Mouse (Mus musculus): ENCODE measurements around the gene Olfr558. TPM values are rescaled to one million over a fixed set of nuclear protein-coding genes. Genes with fewer than 3 reads are reported as not detected.

Olfr558 gene
- polyA plus RNA-seq, 1 experiment from 2014 or later: 0.12 TPM

DNA sequence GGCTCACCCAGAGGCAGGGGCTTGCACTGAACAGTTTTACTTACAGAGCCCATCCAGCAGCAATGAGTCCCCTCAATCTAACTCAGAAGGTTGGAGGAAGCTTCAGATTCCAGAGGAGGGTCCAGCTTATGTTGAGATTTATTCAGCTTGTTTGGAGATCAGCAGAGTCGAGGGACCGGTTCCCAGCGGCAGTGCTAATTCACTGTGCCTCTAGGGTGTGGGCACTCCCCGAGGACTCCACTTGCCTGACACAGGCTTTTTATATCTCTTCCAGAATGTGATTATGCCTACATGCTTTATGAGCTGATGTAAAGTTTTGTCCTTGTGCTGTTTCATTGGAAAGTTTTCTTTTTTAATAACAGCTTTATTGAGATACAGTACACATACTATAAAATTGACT is 57.3 kb downstream of the Olfr558 start, which contains the start of the genes Olfr560 and Olfr78:
Gene Olfr560 (minus strand): TSS at position 101 of the 400 bp plus-strand sequence.
Gene Olfr78 (minus strand): TSS at position 206 of the 400 bp plus-strand sequence.
- H3K4me2 ChIP-seq: no peak within 1 kb of the TSS
- no peaks in the 10 kb centered on the region for H3K4me1 ChIP-seq (ENCODE audit: insufficient read depth)
- H3K27ac ChIP-seq (ENCODE audit: low read depth): no peak within 1 kb of the TSS
- no peak within 1 kb of the TSS for H3K9ac ChIP-seq
- no peaks in the 10 kb centered on the region for H3K27me3 ChIP-seq (ENCODE audit: insufficient read depth, low read length)
- H3K36me3 ChIP-seq (ENCODE audit: insufficient read depth): no peaks in the 10 kb centered on the region
- WGBS: 68% methylated on average over 4 of the region's 4 CpGs
- no peak for TF ChIP-seq CTCF (IDR thresholded peaks at IDR 0.05; ENCODE audit: low read depth)
- no peak for ATAC-seq (ENCODE audit: insufficient read depth)
- no peak within 1 kb of the TSS for H3K4me3 ChIP-seq (ENCODE audit: low read depth, low read length)
- no peak for DNase-seq
- H3K9me3 ChIP-seq (ENCODE audit: low read depth, low read length): no peaks in the 10 kb centered on the region

Other genes starting within 250 kb of the Olfr558 start
- 0.37 and 0.45 TPM in 2 replicates for gene Olfr543, start 220.5 kb upstream of the Olfr558 start, polyA plus RNA-seq (2014; fragmentation: Nextera tagmentation; extraction: Ambion mirVana)
- 0.11 TPM in 2 replicates for gene Olfr544, start 213.9 kb upstream of the Olfr558 start, polyA plus RNA-seq (2014; fragmentation: Nextera tagmentation; extraction: Ambion mirVana)
- gene Olfr545, start 202.6 kb upstream of the Olfr558 start, polyA plus RNA-seq (2014; fragmentation: Nextera tagmentation; extraction: Ambion mirVana): not detected in 2 replicates
- not detected in 2 replicates for gene Olfr547, start 167.5 kb upstream of the Olfr558 start, polyA plus RNA-seq (2014; fragmentation: Nextera tagmentation; extraction: Ambion mirVana)
- not detected in 2 replicates for gene Olfr548-ps1, start 161.3 kb upstream of the Olfr558 start, polyA plus RNA-seq (2014; fragmentation: Nextera tagmentation; extraction: Ambion mirVana)
- not detected in 2 replicates for gene Olfr549, start 152.3 kb upstream of the Olfr558 start, polyA plus RNA-seq (2014; fragmentation: Nextera tagmentation; extraction: Ambion mirVana)
- 0.36 and 0.62 TPM in 2 replicates for gene Trim21, start 136.7 kb upstream of the Olfr558 start, polyA plus RNA-seq (2014; fragmentation: Nextera tagmentation; extraction: Ambion mirVana)
- gene Olfr550, start 130.8 kb upstream of the Olfr558 start, polyA plus RNA-seq (2014; fragmentation: Nextera tagmentation; extraction: Ambion mirVana): not detected in 2 replicates
- gene Olfr551, start 110.3 kb upstream of the Olfr558 start, polyA plus RNA-seq (2014; fragmentation: Nextera tagmentation; extraction: Ambion mirVana): not detected in 2 replicates
- not detected in 2 replicates for gene Olfr552, start 104.4 kb upstream of the Olfr558 start, polyA plus RNA-seq (2014; fragmentation: Nextera tagmentation; extraction: Ambion mirVana)
- gene Olfr553, start 84.0 kb upstream of the Olfr558 start, polyA plus RNA-seq (2014; fragmentation: Nextera tagmentation; extraction: Ambion mirVana): not detected in 2 replicates
- gene Olfr554, start 63.8 kb upstream of the Olfr558 start, polyA plus RNA-seq (2014; fragmentation: Nextera tagmentation; extraction: Ambion mirVana): not detected in 2 replicates
- gene Olfr555, start 43.4 kb upstream of the Olfr558 start, polyA plus RNA-seq (2014; fragmentation: Nextera tagmentation; extraction: Ambion mirVana): not detected in 2 replicates
- gene Olfr556, start 37.3 kb upstream of the Olfr558 start, polyA plus RNA-seq (2014; fragmentation: Nextera tagmentation; extraction: Ambion mirVana): not detected in 2 replicates
- 13.7 and 16.1 TPM in 2 replicates for gene Trim68, start 14.9 kb upstream of the Olfr558 start, polyA plus RNA-seq (2014; fragmentation: Nextera tagmentation; extraction: Ambion mirVana)
- not detected in 2 replicates for gene Olfr557, start 6.3 kb upstream of the Olfr558 start, polyA plus RNA-seq (2014; fragmentation: Nextera tagmentation; extraction: Ambion mirVana)
- gene Olfr33, start 16.9 kb downstream of the Olfr558 start, polyA plus RNA-seq (2014; fragmentation: Nextera tagmentation; extraction: Ambion mirVana): not detected in 2 replicates
- not detected in 2 replicates for gene Olfr559, start 25.3 kb downstream of the Olfr558 start, polyA plus RNA-seq (2014; fragmentation: Nextera tagmentation; extraction: Ambion mirVana)
- gene Olfr560, start 57.2 kb downstream of the Olfr558 start, polyA plus RNA-seq (2014; fragmentation: Nextera tagmentation; extraction: Ambion mirVana): not detected in 2 replicates
- 0.09 and 0.12 TPM in 2 replicates for gene Olfr78, start 57.3 kb downstream of the Olfr558 start, polyA plus RNA-seq (2014; fragmentation: Nextera tagmentation; extraction: Ambion mirVana)
- not detected in 2 replicates for gene Olfr561, start 69.0 kb downstream of the Olfr558 start, polyA plus RNA-seq (2014; fragmentation: Nextera tagmentation; extraction: Ambion mirVana)
- not detected in 2 replicates for gene Olfr564, start 101.3 kb downstream of the Olfr558 start, polyA plus RNA-seq (2014; fragmentation: Nextera tagmentation; extraction: Ambion mirVana)
- gene Olfr566, start 156.6 kb downstream of the Olfr558 start, polyA plus RNA-seq (2014; fragmentation: Nextera tagmentation; extraction: Ambion mirVana): not detected in 2 replicates
- gene Olfr568, start 174.9 kb downstream of the Olfr558 start, polyA plus RNA-seq (2014; fragmentation: Nextera tagmentation; extraction: Ambion mirVana): not detected in 2 replicates
- gene Olfr569, start 188.7 kb downstream of the Olfr558 start, polyA plus RNA-seq (2014; fragmentation: Nextera tagmentation; extraction: Ambion mirVana): not detected in 2 replicates
- not detected in 2 replicates for gene Olfr570, start 192.4 kb downstream of the Olfr558 start, polyA plus RNA-seq (2014; fragmentation: Nextera tagmentation; extraction: Ambion mirVana)
- gene Olfr571, start 215.3 kb downstream of the Olfr558 start, polyA plus RNA-seq (2014; fragmentation: Nextera tagmentation; extraction: Ambion mirVana): not detected in 2 replicates
- gene Olfr572, start 222.2 kb downstream of the Olfr558 start, polyA plus RNA-seq (2014; fragmentation: Nextera tagmentation; extraction: Ambion mirVana): not detected in 2 replicates
- gene Olfr573-ps1, start 240.4 kb downstream of the Olfr558 start, polyA plus RNA-seq (2014; fragmentation: Nextera tagmentation; extraction: Ambion mirVana): not detected in 2 replicates
- gene Olfr574, start 246.3 kb downstream of the Olfr558 start, polyA plus RNA-seq (2014; fragmentation: Nextera tagmentation; extraction: Ambion mirVana): not detected in 2 replicates

All from lung, embryonic 14.5 days (tissue).